Comparison of ENCODE assay signal across 8 mouse cellular contexts in the genomic region with DNA sequence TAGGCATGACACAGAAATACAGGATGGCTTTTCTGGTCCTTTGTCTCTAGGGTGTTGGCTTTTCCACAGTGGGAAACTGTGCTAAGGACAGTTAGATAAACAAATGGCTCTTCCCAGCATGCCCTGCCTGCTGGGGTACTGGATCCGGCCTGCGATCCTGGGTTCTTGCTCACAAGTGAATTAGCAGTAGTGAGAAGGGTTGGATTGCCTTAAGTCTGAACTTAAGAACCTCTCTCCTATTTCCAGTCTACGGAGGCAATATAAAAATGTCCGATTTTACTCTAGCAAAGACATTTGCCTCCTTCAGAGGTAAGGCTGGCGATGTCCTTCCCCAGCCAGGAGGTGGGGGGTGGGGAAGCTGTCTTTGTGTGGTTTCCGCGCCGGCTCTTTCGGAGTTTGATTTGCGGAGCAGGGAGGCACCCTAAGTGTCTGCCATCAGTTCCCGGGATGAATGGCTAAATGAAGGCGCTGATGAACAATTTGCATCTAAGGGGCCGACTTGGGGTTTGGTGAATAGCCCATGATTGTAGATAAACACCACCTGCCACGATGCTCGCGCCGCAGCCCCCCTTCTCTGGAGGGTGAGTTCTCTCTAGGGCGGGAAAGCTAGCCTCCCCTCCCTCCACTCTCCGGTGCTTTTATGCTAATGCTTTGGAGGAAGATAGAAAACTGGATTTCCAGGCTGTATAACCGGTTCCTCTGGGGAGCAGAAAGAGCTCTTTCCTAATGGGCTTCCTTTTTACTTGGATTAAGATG. TPM values are rescaled to one million over a fixed set of nuclear protein-coding genes. Genes with fewer than 3 reads are reported as not detected.
DNase-seq lines count a peak whose midpoint lies in the region; ATAC-seq lines count a peak whose summit lies in the region.

No protein-coding gene starts in this region.

- WGBS in forebrain, embryonic 14.5 days, result under 1% methylated on average over 20 of the region's 20 CpGs

- peaks cover 23% of the 10 kb centered on the region for H3K4me1 ChIP-seq in forebrain, embryonic 14.5 days (ENCODE audit: control insufficient read depth, insufficient read depth, low read length)

- H3K27ac ChIP-seq in forebrain, embryonic 14.5 days (ENCODE audit: low read depth, low read length), result peak overlapping the region; percentile 94

- DNase-seq in cerebellum, postnatal 10 days, result peak; percentile 74 to 79
- no peak for DNase-seq in cerebellum, adult 9-10 months
- peak; percentile 57 for DNase-seq in ES-CJ7 (ENCODE audit: low read depth, low spot score)
- peak; percentile 95 for DNase-seq in forebrain, embryonic 14.5 days (ENCODE audit: low spot score)
- DNase-seq in layer of hippocampus, adult 9-11 months, result peak; percentile 46
- peak; percentile 47 for DNase-seq in lung, postnatal 14 days
- DNase-seq in right cerebral cortex, postnatal 25 days, result peak; percentile 12
- no peak for DNase-seq in gastrocnemius, postnatal 25 days

- 0 out of 2 replicates have a peak, but pooled peaks cover 2% of the 10 kb centered on the region for H3K9me3 ChIP-seq in forebrain, embryonic 14.5 days (replicated peaks; ENCODE audit: control insufficient read depth, low read length)

- H3K9ac ChIP-seq in forebrain, embryonic 14.5 days (ENCODE audit: low read length), result peak overlapping the region; percentile 55

- no peaks in the 10 kb centered on the region for H3K27me3 ChIP-seq in forebrain, embryonic 14.5 days (replicated peaks; ENCODE audit: control insufficient read depth, insufficient read depth, low read length)

- H3K36me3 ChIP-seq in forebrain, embryonic 14.5 days (ENCODE audit: control insufficient read depth, insufficient read depth, low read length), result no peaks in the 10 kb centered on the region

- peak; percentile 97 for ATAC-seq in forebrain, embryonic 14.5 days

- peak overlapping the region; percentile 9 for H3K4me3 ChIP-seq in forebrain, embryonic 14.5 days (ENCODE audit: low read depth, low read length)

- H3K4me2 ChIP-seq in forebrain, embryonic 14.5 days (ENCODE audit: low read length), result peak overlapping the region; percentile 44

RNA-seq across cellular contexts. Expression of a gene that starts 30.7 kb away (rescaled TPM):
- polyA plus RNA-seq in forebrain, embryonic 14.5 days (2014; fragmentation: Nextera tagmentation; extraction: Ambion mirVana), result 40.5 and 42.7 TPM in 2 replicates
- 1 to 10 TPM; 5.7 to 5.8 TPM for total RNA-seq in gastrocnemius, postnatal 25 days (2021)

RNA-seq across cellular contexts. Expression of a gene that starts 36.6 kb away (rescaled TPM):
- 31.6 and 33.3 TPM in 2 replicates for polyA plus RNA-seq in forebrain, embryonic 14.5 days (2014; fragmentation: Nextera tagmentation; extraction: Ambion mirVana)
- 10 to 100 TPM; 12.4 TPM for total RNA-seq in gastrocnemius, postnatal 25 days (2021)

Comparison
In these comparisons a context has a peak if more than half of its experiments do, and no peak if none do; other contexts are left out.
1. DNase-seq: peak in cerebellum, postnatal 10 days (2 of 2), ES-CJ7 (single experiment), forebrain, embryonic 14.5 days (single experiment), layer of hippocampus, adult 9-11 months (single experiment), lung, postnatal 14 days (single experiment) and right cerebral cortex, postnatal 25 days (single experiment); none in cerebellum, adult 9-10 months (single experiment) and gastrocnemius, postnatal 25 days (single experiment).